Mouse (Mus musculus): ENCODE results near the gene 4930430F08Rik.
"Not testable (repeated sequence)": the region's sequence is repeated elsewhere in the genome, so short reads cannot be mapped to it uniquely, and the experiment has no call there.

The 4930430F08Rik gene

DNA sequence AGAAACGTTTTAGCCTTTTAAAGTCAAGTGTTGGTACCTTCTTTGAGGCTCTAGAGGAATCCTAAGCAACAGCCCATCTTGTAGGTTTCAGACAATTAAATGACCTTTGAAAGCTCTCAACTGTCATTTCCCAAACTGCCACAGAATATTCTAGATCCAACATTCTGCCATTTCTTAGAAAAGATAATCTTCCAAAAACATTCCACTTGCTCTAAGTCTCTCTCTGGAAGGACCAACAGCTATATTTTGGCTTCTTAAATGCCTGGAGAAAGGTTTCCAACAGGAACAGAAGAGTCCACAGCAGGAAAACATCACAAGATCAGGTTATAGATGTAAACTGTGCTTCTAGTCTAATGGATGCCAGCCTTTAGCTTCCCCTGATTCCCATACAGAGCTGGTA is at the start of gene 4930430F08Rik, which contains the start of gene 1700017N19Rik:
Gene 4930430F08Rik, minus strand, starts transcription at position 101 of the 400 bp plus-strand sequence.
Gene 1700017N19Rik, plus strand, starts transcription at position 162 of the 400 bp plus-strand sequence.
- no peak for DNase-seq (ENCODE audit: low read depth, low spot score)

DNA sequence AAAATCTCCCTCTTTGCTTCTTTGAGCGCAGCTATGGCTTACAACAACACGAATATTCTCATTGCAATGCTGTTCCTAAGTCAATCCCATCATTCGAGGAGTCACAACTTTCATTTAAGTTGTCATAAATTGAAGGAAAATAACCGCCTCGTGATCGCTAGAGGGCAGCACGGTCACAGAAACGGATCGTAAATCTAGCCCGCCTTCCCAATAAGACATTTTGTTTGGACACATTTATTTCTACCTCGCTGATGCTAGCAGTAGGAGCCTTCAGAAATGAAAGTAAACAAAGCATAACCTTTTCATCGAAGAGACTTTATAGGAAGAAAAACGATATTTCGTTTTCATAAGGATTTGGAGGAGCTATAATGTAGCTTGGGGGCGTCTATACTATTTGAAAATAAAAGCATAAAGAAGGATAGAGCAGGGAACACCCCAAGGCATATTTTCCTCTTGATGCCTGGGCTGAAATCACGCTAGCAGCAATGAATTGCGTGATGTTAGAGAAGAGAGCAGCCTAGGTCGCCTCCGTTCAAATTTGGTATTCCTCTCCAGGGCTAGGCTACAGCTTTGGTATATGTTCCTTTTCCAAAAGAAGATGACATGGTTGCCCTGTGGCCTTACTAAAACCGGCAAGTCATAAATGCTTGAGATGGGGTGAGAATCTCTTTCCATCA is 39.7 kb upstream of the 4930430F08Rik start:
- DNase-seq (ENCODE audit: low read depth, low spot score): peak; percentile 22

DNA sequence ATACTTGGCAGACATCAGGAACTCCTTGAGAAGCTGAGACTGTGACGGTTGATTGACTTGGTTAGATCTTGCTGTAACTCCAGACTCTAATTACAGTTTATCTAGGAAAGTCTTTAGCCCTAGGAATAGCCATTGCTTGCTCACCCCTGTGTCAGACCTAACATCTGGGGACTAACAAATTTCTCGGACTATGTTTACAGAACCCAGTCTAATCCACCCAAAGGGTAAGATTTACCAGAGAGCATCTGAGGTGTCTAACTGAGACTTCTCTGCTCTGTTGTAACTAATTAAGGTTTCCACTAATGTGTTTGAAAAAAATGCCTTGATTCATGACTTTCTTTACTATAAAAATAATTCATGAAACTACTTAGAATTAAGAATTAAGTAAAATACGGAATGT is 32.3 kb upstream of the 4930430F08Rik start:
- DNase-seq (ENCODE audit: low read depth, low spot score): no peak

DNA sequence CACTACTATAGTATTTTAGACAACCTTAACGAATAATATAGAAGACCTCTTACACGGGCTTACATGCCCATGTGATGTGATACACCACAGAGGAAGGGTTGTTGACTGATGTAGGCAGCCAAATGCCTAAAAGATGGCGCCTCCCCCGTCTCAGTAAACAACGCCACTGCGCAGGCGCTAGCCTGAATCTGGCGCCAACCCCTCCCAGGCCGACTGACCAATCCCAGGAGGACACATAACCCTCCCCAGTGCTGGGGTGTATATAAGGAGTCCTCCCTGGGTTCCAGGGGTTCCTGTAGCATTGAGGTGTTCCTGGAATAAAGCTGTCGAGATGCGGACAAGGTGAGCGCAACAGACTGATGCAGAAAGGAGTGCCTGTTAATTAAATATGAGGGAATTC is 29.8 kb upstream of the 4930430F08Rik start:
- DNase-seq (ENCODE audit: low read depth, low spot score): no peak

DNA sequence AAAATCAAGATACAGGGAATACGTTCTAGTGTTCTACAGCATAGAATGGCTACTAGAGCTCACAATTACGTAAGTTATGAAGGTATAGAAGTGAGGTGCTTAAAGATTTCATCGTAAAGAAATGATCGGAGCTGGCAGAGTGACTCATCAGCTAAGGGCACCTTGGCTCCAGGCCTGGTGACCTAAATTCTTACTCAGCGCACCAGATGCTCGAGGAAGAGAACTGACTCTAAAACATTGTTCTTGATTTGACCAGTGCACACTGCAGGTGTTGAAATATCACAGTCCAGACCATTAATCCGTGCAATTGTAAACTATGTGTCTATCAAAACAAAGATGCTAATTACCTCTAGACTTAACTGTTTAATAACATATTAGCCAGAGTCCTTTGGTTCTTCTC is 29.3 kb upstream of the 4930430F08Rik start:
- DNase-seq (ENCODE audit: low read depth, low spot score): no peak

DNA sequence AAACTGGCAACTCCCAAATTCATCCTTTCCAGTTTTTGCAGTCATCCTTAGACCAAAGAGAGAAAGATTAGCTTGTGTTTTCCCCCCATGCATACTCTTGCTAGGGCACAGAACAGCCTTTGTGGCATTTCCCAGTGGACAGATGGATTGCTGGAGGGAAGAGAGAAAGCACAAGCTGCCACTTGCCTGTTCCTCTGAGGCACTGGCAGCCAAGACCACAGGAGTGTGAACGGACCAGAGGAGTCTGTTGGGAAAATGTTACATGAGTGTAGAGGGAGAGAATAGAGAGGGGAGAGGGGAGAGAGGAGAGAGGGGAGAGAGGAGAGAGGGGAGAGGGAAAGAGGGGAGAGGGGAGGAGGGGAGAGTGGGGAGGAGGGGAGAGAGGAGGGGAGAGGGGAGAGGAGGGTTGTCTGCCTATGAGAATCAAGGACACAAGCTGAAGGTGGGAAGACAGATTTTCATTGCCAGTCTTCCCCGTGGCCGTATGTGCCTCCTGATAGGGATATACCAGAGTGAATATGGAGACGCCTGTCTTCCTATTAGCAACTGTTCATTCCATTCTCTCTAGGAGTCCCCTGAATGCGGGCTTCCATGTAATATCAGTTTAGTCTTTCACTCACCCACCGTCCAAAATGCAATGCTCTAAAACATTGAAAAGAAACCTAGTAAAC is 27.1 kb upstream of the 4930430F08Rik start:
- DNase-seq (ENCODE audit: low read depth, low spot score): no peak

DNA sequence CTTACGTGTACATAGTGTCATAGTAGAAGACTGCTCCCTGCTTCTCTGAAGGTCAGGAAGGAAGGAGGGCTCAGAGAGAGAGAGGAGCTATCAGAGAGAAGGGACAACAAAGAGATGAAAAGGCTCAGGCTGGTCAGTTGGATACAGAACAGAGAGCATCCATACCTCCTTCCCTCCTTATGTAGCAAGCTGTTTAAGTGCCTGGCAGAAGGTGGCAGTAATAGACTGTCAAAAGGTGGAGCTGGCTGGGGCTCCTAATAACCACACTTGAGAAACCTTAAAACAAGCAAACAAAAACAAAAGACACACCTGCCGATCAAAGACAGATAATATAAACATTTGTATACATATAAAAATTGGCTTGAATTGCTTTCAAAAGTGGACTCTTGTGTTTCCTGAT is 14.0 kb upstream of the 4930430F08Rik start:
- DNase-seq (ENCODE audit: low read depth, low spot score): no peak

DNA sequence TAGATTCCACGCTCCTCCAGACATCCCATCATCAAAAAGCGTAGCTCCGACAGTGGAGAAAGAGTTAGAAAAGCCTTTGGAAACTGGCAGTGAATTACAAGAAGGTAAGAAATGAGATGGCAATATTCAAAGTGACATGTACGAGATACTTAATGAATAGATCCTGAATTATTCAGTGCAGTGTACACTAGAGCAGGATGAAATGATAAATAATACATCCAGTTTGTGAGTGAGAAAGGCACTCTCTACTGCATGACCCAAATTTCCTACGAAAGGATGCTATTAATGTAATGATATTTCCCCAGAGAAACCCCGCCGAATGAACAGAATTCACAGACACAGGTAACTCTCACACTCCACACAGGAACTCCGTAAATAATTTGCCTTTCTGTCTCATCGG is 13.3 kb upstream of the 4930430F08Rik start:
- DNase-seq (ENCODE audit: low read depth, low spot score): no peak

DNA sequence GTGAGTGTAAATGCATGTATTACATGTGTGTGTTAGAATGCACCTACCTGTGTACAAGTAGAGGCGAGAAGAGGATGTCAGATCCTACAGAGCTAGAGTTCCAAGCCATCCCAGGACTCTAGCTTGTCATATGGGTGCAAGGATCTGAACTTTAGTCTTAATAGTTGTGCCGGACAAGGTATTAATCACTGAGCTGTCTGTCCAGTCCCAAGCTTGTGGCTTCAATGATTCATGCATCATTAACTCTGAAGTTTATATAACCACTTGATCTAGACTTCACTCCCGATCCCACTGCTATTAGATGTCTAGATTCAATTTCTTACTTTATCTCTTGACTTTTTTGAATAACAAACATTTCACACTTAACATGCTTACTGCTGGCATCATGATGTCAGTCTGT is 8.1 kb upstream of the 4930430F08Rik start:
- no peak for DNase-seq (ENCODE audit: low read depth, low spot score)

DNA sequence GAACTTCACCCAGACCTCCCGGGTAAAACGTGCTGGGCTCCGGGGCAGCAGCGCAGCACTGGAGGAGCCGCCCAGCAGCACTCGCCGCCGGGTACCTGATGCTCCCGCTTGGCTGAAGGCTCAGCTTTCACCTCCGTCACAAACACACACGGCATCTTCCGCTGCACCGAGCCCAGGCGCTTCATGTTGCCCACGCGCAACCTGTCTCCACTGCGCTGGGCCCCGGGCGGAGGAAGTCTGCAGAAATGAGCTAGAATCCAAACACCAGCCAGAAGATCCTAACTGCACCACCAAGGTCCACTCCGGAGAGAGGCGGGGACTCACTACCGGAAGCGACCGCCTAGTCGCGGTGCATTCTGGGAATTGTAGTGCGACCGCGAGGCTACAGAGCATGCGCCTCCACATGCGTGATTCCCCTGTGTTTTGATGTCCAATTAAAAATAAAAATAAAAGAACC is 1.3 kb downstream of the 4930430F08Rik start:
- DNase-seq (ENCODE audit: low read depth, low spot score): peak; percentile 75

DNA sequence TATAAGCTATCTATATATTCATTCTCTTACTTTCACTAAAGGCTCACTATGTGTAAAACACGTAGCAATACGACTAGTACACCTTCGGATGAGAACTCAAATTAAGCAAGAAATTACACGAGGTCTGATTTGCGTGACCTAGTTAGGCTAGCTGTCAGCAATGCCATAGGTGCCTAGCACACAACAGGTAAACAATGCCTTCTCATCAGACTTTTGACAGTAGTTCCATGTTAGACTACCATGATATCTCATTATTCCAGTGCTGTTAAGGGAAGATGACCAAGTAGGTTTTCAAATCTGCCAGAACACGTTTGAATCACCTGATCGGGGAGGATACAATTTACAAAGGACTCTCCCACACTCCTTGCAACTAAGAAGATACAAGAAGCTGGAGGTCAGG is 1.7 kb downstream of the 4930430F08Rik start:
- DNase-seq (ENCODE audit: low read depth, low spot score): no peak

DNA sequence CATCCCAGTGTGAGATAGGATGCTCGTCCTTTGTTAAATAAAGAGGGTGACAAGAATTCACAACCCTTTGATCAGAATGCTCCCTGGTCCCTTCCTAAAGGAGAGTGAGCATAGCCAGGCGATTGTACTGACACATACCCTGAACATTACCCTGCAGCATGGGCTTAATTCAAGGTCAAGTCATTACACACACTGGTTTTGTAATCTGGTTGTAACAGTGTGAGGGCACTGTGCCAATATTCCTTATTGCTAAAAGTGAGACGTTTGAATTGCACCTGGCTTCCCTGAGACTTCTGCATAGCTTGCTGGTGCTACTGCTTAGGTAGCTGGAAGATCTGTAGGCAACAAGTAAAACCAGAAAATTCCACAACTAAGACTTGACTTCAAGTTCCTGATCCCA is 6.0 kb downstream of the 4930430F08Rik start:
- DNase-seq (ENCODE audit: low read depth, low spot score): no peak

DNA sequence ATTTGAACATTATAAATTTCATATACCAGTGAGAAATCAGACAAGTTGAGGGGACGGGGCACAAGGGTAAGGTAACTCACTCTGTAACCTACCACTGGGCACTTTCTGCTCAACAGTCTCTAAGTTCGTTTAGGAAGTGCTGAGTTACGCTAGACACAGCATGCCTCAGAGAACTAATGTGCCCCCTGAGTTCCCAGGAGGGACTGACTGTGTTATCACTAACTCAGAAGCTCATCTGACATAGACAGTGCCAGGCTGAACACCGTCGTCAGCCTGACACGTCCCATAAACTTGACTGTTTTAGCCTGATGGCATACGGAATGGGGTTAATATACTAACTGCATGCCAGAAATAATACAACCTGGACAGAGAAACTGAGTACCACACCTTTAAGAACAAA is 14.9 kb downstream of the 4930430F08Rik start:
- DNase-seq (ENCODE audit: low read depth, low spot score): no peak

DNA sequence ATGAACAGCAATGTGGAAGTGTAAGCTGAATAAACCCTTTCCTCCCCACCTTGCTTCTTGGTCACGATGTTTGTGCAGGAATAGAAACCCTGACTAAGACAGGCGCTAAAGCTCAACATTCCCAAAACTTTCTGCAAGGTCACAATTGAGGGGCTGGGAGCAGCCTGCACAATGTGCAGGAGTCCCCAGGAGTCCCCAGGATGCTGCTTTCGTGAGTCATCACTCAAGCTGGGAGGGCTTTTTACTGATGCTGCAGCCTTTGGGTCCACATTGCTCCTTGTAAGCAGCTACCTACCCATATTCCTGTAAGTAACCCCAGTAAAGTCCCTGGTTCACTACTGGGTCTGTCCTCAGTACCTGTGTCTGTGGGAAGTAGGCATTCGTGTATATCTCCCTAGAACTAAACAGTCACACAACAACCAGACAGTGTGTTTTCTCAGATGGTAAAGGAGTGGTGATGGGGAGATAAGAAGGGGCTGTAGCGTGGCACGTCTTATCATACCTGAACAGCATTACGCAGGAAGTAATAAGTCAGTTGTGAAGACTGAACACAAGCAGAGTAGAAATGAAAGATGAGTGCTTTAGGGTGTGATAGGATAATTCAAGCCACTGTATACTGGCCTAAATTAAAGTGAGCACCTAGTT is 15.6 kb downstream of the 4930430F08Rik start:
- no peak for DNase-seq (ENCODE audit: low read depth, low spot score)

DNA sequence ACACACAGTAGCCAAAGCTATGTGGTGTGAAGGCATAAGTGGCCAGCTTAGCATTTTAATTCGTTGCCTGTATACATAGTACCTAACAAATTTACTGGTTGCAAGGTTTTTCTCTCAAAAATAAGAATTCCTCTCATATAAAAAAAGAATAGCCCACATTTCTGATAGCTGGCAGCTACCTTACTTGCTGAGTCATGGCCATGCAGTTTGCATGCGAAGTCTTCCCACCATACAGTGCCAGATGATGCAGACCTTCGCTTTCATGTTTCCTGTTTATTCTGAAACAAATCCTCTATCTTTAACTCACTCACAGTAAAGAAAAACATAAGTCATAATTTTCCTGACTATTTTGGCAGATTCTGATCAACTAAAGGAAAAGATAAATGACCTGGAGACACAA is 18.5 kb downstream of the 4930430F08Rik start:
- DNase-seq (ENCODE audit: low read depth, low spot score): no peak

DNA sequence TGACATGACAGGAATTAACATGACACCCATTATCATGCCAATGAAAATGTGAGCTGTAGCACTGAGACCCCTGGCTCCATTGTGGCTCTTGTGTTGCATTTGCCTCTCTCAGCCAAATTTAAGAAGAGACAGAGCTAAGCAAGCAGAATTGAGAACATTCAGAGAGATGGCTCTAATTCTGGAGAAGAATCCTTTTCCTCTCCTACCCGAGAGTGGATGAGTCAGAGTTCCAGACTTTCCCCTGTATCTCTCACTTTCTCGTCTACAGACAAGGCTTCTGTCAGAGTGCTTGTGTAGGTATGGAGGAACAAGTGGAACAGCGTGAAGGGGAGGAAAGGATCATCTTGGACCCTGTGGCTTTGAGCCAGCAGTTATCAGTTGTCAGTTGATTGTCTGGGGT is 26.1 kb downstream of the 4930430F08Rik start:
- no peak for DNase-seq (ENCODE audit: low read depth, low spot score)

DNA sequence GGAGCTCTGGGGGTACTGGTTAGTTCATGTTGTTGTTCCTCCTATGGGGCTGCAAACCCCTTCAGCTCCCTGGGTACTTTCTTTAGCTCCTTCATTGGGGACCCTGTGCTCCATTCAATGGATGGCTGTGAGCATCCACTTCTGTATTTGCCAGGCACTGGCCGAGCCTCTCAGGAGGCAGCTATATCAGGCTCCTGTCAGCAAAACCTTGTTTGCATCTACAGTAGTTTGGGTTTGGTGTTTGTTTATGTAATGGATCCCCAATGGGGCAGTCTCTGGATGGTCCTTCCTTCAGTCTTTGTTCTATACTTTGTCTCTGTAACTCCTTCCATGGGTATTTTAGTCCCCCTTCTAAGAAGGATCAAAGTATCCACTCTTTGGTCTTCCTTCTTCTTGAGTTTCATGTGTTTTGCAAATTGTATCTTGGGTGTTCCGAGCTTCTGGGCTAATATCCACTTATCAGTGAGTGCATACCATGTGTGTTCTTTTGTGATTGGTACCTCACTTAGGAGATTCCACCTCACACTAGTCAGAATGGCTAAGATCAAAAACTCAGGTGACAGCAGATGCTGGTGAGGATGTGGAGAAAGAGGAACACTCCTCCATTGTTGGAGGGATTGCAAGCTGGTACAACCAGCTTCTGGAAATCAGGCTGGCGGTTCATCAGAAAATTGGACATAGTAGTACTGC is 29.9 kb downstream of the 4930430F08Rik start:
- DNase-seq (ENCODE audit: low read depth, low spot score): not testable (repeated sequence)

DNA sequence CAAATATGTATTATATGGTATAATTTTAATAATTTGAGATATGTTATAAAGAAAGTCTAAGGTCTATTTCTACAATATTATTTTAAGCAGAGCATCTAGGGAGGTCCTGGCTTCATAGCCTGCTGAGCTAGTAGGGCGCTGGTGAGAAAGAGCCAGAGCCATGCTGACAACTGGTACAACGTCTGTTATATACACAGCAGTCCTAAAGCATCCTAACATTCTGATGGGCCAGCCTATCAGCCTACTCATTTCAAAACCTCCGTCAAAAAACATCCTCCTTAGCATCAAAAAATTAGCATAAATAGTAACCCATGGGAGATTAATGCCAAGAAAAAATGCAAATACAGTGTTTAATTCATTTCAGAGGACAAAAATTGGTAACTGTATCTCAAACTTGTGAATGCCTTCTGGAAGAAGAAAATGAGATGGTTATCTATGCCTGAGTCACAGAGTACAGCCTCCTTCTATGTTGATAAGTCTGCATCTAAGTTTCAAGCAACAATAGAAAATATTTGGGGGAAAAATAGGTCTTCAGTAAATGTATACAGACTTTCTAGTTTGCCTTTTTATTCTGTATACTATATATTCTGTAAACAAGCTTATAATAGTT is 33.6 kb downstream of the 4930430F08Rik start:
- DNase-seq (ENCODE audit: low read depth, low spot score): no peak

DNA sequence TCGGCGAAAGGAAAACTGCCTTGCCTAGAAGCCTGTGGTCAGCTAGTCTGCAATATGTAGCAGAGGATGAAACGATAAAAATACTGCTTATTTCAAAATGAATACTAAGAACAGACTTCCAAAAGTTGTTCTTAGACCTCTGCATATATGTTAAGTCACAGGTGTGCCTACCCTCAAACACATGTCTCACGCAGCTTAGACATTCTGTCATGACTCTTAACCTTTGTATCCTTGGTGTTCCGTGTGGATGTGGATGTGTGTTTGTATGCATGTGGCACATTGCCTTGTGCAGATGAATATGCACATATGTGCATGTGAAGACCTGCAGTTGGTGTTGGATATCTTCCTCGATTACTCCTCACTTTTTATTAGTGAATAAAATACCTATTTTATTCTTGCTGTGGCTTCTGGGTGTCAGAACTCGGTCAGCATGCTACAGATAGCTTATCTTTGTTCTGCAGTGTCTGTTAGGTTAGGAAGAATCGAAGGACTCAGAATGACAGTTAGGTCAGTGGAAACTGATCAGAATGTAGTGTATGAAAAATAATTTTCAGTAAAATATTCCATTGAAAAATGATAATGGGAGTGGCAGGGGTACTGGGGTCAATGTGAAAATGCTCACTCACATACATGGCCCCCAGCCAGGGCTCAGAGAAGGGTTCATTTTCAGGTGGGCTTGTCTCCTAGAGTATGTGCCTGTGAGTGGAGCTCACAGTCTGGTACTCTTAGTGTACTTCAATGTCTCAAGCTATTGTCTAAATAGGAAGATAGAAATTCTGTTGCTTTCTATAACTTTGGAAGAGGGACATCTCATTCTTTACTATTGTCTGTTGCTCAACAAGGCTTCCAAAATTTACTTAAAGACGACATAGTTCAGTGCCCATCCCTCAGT is 65.5 kb downstream of the 4930430F08Rik start:
- no peak for DNase-seq (ENCODE audit: low read depth, low spot score)

DNA sequence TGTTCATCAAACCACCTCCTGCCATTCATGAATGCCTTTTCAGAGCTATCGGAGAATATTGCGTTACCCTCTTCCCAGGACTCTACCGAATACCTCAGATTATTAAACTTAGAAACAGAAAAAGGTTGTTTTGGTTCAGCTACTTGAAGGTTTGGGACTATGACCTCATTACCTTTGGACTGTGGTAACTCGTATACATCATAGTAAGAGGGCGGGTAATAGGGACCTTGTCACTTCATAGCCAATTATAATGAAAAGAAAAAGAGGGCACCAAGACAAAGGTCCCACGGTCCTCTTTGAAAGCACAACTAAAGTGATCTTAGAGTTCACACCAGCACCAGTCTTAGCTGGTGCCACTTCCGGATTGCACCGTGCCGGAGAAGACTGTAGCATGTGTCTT is 67.9 kb downstream of the 4930430F08Rik start:
- no peak for DNase-seq (ENCODE audit: low read depth, low spot score)

All from retina, adult 2 months (tissue).